Mouse (Mus musculus) embryonic facial prominence, embryonic 11.5 days (tissue): Measurements from ENCODE around the gene Ginm1. TPM values are rescaled to one million over a fixed set of nuclear protein-coding genes. Genes with fewer than 3 reads are reported as not detected.

Source experiments
- ATAC-seq: fragments of 200-750 bp; cut with Nextera tagmentation; replicated peaks from 2 replicates; pipeline ENCODE4 v1.8.0; 2017; ENCODE audit warnings: low read depth; ENCODE audit not compliant: insufficient number of reproducible peaks, low FRiP score, low TSS enrichment
- DNase-seq: peaks from one replicate; pipeline ENCODE4 v3.0.0-alpha.2; 2015; ENCODE audit warnings: low spot score
- H3K27ac ChIP-seq: fragments of 300-500 bp; sonication (generic); replicated peaks from 2 replicates; pipeline ENCODE4 v1.5.1; 2014; ENCODE audit warnings: mild to moderate bottlenecking, low read depth, low read length, control low read depth
- H3K27me3 ChIP-seq: fragments of 300-500 bp; sonication (generic); 2 replicates; pipeline ENCODE4 v1.6.1; 2014; ENCODE audit warnings: mild to moderate bottlenecking, low read length, moderate library complexity, mixed read lengths; ENCODE audit not compliant: control insufficient read depth, insufficient read depth
- H3K36me3 ChIP-seq: fragments of 300-500 bp; sonication (generic); replicated peaks from 2 replicates; pipeline ENCODE4 v1.6.1; 2014; ENCODE audit warnings: low read depth, mild to moderate bottlenecking, low read length, moderate library complexity, mixed read lengths; ENCODE audit not compliant: control insufficient read depth, insufficient read depth
- H3K4me1 ChIP-seq: fragments of 300-500 bp; sonication (generic); 2 replicates; pipeline ENCODE4 v1.6.1; 2014; ENCODE audit warnings: low read length, mixed read lengths; ENCODE audit not compliant: control insufficient read depth, insufficient read depth
- H3K4me2 ChIP-seq: fragments of 300-500 bp; sonication (generic); 2 replicates; pipeline ENCODE4 v1.6.1; 2014; ENCODE audit warnings: low read depth, mild to moderate bottlenecking, control low read depth, low read length, moderate library complexity
- H3K4me3 ChIP-seq: fragments of 300-500 bp; sonication (generic); 2 replicates; pipeline ENCODE4 v1.5.1; 2014; ENCODE audit warnings: low read depth, low read length, control low read depth
- H3K9ac ChIP-seq: fragments of 300-500 bp; sonication (generic); replicated peaks from 2 replicates; pipeline ENCODE4 v1.6.1; 2014; ENCODE audit warnings: mild to moderate bottlenecking, control low read depth, low read length
- H3K9me3 ChIP-seq: fragments of 300-500 bp; sonication (generic); replicated peaks from 2 replicates; pipeline ENCODE4 v1.6.1; 2016; ENCODE audit warnings: mild to moderate bottlenecking, low read length, inconsistent platforms, mixed read lengths; ENCODE audit not compliant: control insufficient read depth
- WGBS: fragments of 180-500 bp; shearing (Covaris S2); extraction: QIAGEN DNeasy Blood & Tissue Kit; methylation state at CpG from one replicate; pipeline ENCODE4 v1.1.7; 2014; 5-methylcytosine and 5-hydroxymethylcytosine counted together
- polyA plus RNA-seq: library from polyadenylated mRNA; unstranded; fragments of >200 nt; fragmentation: Nextera tagmentation; extraction: Ambion mirVana; gene quantifications from 2 replicates; pipeline ENCODE4 v1.2.1, GENCODE M21; 2014

Gene Ginm1
- polyA plus RNA-seq, 1 experiment from 2014 or later, result 61.7 TPM

DNA sequence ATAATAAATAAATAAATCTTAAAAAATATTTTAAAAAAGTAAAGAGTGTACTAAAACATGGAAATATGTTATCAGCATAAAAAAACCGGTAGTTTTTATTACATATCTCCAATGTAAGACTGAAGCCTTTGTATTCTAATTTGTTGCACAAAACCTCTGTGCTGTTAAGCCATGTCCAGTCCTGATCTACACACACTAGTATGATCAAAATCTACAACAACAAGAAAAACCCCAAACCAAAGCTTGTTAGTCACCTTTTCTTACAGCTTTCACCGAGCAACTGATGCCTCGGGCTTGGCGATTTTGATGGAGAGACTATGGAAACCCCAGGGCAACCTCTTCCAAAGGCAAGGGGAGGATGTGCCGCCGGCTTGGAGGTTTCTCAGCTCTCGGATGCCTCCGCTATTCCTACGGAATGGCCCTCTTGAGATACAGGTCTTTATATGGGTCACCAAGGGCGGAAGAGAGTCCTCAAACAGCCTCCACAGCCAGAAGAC lies 322 bp downstream of the Ginm1 start:
- DNase-seq, result no peak
- peak overlapping the region; percentile 26; the same call in 1 of the 2 replicates for H3K4me2 ChIP-seq
- peak; percentile 78; the same call in 1 of the 2 replicates for ATAC-seq
- H3K27ac ChIP-seq, result no peak overlapping the region
- H3K9me3 ChIP-seq, result no peaks in the 10 kb centered on the region
- WGBS, result 0% methylated on average over 10 of the region's 10 CpGs
- peaks cover 5% of the 10 kb centered on the region for H3K36me3 ChIP-seq
- H3K27me3 ChIP-seq, result no peaks in the 10 kb centered on the region
- no peaks in the 10 kb centered on the region for H3K4me1 ChIP-seq
- peak overlapping the region; percentile 77 for H3K4me3 ChIP-seq
- H3K9ac ChIP-seq, result peak overlapping the region; percentile 91

DNA sequence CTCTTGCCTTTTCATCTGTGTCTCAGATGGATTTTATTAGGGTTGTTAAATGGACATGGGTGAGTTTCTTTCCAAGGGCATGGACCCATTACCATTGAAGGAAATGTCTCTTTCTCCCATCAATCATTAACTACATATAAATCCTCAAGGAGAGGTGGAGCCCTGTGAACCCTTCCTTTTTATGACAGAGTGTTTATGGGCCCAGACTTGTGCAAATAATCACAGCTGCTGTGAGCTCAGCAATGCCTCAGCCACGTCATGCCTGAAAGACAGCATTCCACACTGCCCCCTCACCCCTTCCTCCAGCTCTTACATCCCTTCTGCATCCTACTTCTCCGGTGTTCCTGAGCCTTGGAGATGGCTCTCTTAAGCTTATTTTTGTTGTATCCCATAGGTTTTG lies 5.3 kb downstream of the Ginm1 start:
- DNase-seq (no peak), ATAC-seq (no peak)
- Histone ChIP-seq H3K9me3 (no peaks in the 10 kb centered on the region), H3K27me3 (no peaks in the 10 kb centered on the region), H3K4me1 (no peaks in the 10 kb centered on the region), H3K27ac (no peak overlapping the region), H3K9ac (no peak overlapping the region), H3K36me3 (peaks cover 3% of the 10 kb centered on the region; the same call in 1 of the 2 replicates), H3K4me2 (no peak overlapping the region), H3K4me3 (no peak overlapping the region)
- 61% methylated on average over 2 of the region's 2 CpGs for WGBS

DNA sequence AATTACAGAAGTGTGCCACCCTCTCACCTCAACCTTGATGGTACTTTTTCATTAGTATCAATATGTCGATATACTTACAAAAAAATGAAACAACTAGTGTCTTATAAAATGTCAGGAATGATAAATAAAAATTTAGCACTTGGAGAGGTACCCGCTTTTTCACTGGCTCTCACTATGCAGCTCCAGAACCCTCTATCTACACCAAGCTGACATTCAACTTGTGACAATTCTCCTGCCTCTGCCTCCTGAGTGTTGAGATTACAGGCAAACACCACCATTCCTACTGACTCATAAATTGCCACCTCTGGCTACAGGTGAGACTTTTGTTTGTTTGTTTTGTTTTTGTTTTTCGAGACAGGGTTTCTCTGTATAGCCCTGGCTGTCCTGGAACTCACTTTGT lies 11.4 kb downstream of the Ginm1 start:
- peak overlapping the region; percentile 95 for H3K4me3 ChIP-seq
- no peaks in the 10 kb centered on the region for H3K4me1 ChIP-seq
- H3K27ac ChIP-seq, result no peak overlapping the region
- DNase-seq, result no peak
- 0 out of 2 replicates have a peak, but pooled peaks have one; percentile 20 for ATAC-seq
- 52% methylated on average over 3 of the region's 3 CpGs for WGBS
- no peak overlapping the region for H3K9ac ChIP-seq
- no peaks in the 10 kb centered on the region for H3K9me3 ChIP-seq
- H3K4me2 ChIP-seq, result peak overlapping the region; percentile 11
- no peaks in the 10 kb centered on the region; the same call in 1 of the 2 replicates for H3K36me3 ChIP-seq
- H3K27me3 ChIP-seq, result no peaks in the 10 kb centered on the region

DNA sequence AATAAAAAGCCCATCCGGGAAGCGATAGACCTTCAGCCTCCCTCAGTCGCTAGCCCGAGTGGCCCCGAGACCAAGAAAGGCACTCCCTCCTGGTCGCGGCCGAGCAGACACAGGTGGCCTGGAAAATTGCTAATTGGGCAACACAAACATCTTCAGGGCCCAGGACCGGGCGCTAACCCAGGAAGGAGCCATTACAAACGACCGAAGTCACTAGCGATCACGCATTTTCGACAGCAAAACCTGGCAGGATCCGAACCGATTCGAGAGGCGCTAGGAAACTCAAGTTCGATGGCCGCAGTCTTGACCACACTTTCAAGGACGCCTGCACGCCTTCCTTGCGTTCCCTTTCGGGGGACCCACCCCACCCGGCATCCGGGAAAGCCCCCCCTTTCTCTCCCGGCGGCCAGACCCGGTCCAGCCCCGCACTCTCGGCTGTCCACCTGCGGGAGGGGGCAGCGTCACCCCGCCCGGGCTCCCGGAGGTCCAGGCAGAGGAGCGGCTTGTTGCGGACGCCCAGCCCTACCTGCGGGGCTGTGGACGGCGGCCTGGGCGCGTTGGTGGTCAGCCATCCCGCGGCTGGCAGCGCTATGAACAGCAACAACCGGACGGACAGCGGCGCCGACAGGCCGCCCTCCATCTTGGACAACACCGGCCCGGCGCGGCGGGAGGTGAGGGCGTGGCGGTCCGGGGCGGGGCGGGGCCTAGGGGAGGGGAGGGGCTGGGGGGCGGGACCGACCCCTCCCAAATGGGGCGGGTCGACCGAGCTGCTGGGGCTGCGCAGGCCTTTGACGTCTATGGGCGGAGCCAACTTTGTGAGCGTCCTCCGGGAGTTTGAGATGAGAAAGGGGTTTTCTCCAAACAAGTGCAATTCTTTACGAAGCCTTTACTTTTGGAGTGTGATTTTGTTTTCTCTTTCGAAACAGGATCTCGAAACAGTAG lies 12.1 kb downstream of the Ginm1 start:
- DNase-seq (peak; percentile 92), ATAC-seq (peak; percentile 81)
- H3K9me3 ChIP-seq, result no peaks in the 10 kb centered on the region
- peak overlapping the region; percentile 68 for H3K4me2 ChIP-seq
- peak overlapping the region; percentile 80 for H3K9ac ChIP-seq
- H3K27ac ChIP-seq, result peak overlapping the region; percentile 52; the same call in 1 of the 2 replicates
- peak overlapping the region; percentile 95 for H3K4me3 ChIP-seq
- H3K27me3 ChIP-seq, result no peaks in the 10 kb centered on the region
- H3K36me3 ChIP-seq, result no peaks in the 10 kb centered on the region; the same call in 1 of the 2 replicates
- no peaks in the 10 kb centered on the region for H3K4me1 ChIP-seq
- under 1% methylated on average over 53 of the region's 77 CpGs for WGBS

DNA sequence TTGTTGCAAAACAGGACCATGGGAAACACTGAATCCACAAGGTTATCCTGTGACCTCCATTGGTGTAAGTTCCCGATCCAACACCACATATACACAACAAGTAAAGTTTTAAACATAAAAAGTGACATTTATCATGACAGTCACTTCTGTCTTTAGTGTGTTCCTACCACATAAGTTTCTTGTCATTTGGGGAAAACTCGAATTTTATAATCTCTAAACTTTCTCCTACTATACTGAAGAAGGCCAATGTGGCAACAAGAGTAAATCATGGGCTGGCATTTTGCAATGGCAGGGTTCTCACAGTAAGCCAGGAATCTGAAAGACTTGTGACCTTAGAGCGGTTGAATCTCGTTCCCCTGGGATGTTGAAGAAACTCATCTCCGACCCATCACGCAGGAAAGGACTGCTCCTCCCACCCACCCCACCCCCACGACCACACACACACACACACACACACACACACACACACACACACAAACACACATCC lies 12.8 kb downstream of the Ginm1 start:
- WGBS, result 23% methylated on average over 7 of the region's 7 CpGs

DNA sequence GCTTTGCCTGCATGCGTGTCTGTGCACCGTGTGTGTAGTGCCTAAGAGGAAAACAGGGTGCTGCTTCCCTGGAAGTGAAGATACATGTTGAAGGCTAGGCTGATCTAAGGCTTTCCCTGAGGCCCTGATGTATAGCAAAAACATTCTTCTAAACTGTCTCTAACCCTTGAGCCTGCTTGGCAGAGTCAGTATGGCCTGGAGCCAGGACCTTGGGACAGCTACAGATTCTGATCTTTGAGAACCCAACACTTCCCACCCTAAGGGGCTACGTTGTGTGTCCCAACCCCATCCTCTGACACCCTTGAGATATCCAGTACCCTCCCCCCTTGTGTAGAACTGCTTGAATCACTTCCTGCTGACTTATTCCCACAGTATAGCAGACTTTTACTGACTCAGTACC lies 14.3 kb downstream of the Ginm1 start:
- Histone ChIP-seq H3K4me1 (no peaks in the 10 kb centered on the region), H3K27ac (no peak overlapping the region), H3K4me3 (no peak overlapping the region), H3K9me3 (no peaks in the 10 kb centered on the region), H3K27me3 (no peaks in the 10 kb centered on the region), H3K4me2 (no peak overlapping the region), H3K9ac (no peak overlapping the region), H3K36me3 (peaks cover 5% of the 10 kb centered on the region; the same call in 1 of the 2 replicates)
- WGBS, result 91% methylated on average over 3 of the region's 3 CpGs
- no peak for ATAC-seq
- DNase-seq, result no peak

More for the DNA sequence above, 12.8 kb downstream of the Ginm1 start:
- DNase-seq (no peak), ATAC-seq (no peak)
- Histone ChIP-seq H3K4me2 (peak overlapping the region; percentile 68), H3K9ac (peak overlapping the region; percentile 80), H3K9me3 (no peaks in the 10 kb centered on the region), H3K27me3 (no peaks in the 10 kb centered on the region), H3K36me3 (no peaks in the 10 kb centered on the region; the same call in 1 of the 2 replicates), H3K27ac (no peak overlapping the region), H3K4me3 (peak overlapping the region; percentile 95), H3K4me1 (no peaks in the 10 kb centered on the region)

DNA sequence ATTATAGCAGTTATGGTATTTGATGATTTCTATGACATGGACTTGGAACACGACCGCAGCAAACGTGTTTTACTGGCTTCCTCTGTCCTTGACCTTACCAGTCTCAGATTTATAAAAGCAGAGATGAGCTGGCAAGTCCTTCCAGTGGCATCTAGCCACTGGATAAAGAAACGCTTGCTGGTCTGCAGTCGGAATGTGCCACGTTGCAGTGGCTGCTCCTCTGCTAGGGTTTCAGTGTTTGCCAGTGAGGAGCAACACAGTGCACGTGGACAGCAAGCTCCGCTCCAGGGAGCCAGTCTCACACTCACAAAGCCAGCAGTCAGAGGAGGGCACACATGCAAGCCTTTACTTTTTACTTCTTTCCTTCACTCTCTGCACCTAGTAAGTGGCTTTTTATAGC lies 17.2 kb downstream of the Ginm1 start:
- no peak overlapping the region for H3K4me2 ChIP-seq
- no peak for DNase-seq
- no peak overlapping the region for H3K27ac ChIP-seq
- no peak for ATAC-seq
- H3K36me3 ChIP-seq, result peaks cover 5% of the 10 kb centered on the region
- no peaks in the 10 kb centered on the region for H3K27me3 ChIP-seq
- H3K4me1 ChIP-seq, result no peaks in the 10 kb centered on the region
- no peaks in the 10 kb centered on the region for H3K9me3 ChIP-seq
- H3K9ac ChIP-seq, result no peak overlapping the region
- no peak overlapping the region for H3K4me3 ChIP-seq
- WGBS, result 91% methylated on average over 8 of the region's 8 CpGs

DNA sequence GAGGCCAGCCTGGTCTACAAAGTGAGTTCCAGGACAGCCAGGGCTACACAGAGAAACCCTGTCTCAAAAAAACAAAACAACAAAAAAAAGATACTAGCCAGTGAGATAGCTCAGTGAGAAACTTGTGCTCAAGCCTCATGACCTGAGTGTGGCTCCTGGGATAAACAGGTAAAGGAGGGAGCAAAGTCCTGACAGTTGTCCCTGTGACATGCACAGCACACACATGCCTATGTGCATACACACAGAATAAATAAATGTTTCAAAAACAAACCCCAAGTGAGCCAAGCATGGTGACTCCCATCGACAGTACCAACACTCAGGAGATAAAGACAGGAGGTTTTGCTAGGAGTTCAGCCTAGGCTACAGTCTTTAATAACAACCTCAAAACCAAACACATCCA lies 19.9 kb downstream of the Ginm1 start:
- no peak for DNase-seq
- no peak overlapping the region for H3K4me3 ChIP-seq
- H3K27ac ChIP-seq, result no peak overlapping the region
- H3K4me2 ChIP-seq, result no peak overlapping the region
- WGBS, result 94% methylated on average over 1 of the region's 1 CpGs
- no peaks in the 10 kb centered on the region for H3K4me1 ChIP-seq
- H3K9me3 ChIP-seq, result no peaks in the 10 kb centered on the region
- H3K9ac ChIP-seq, result no peak overlapping the region
- H3K36me3 ChIP-seq, result peaks cover 5% of the 10 kb centered on the region
- no peaks in the 10 kb centered on the region for H3K27me3 ChIP-seq
- no peak for ATAC-seq
